Mouse (Mus musculus) yolk sac, embryonic 10.5 days (tissue): ENCODE results near the gene 4930402F06Rik.
A peak's percentile ranks its signal among the peaks of the same experiment; 100 is the strongest.

Experiments
- DNase-seq: peaks from one replicate; pipeline ENCODE4 v3.0.0-alpha.2; 2017; ENCODE audit warnings: low spot score

The 4930402F06Rik gene

DNA sequence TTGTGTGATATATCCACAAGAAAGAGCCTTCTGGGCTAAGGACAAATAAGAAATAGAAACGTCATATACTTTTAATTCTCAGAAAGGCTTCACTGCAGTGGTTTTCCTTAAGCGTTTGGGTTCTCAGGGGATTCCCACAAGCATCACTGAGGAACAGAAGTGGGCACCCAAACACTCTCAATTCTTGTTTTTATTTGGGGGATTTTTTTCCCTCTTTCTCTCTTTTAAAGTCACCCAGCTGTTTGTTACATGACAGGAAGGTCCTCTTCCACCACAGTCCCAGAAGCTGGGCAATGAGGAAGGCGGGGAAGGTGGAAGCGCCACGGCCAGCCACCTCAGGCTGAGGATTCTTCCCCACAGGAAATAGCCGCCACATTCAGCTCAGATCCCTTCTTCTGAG is 19.5 kb upstream of the 4930402F06Rik start:
- DNase-seq: no peak

GRCm38 (mm10) chr2:35412810-35413209 is 15.8 kb upstream of the 4930402F06Rik start:
- no peak for DNase-seq

DNA sequence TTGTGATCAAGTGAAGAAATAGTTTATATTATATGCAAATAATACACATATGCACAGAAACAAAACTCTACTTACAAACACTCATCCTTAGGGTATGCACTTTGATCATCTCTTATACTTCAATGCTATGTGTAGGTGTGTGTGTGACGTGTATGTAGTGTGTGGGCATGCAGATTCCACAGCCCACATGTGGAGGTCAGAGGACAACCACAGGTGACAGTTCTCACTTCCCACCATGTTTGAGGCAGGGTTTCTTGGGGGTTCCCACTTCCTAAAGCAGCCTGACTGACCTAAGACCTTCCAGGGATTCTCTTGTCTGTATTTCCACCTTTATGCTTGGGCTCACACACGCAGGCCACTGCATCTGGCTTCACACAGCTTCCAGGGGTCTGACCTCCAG is 15.3 kb upstream of the 4930402F06Rik start:
- DNase-seq: no peak

DNA sequence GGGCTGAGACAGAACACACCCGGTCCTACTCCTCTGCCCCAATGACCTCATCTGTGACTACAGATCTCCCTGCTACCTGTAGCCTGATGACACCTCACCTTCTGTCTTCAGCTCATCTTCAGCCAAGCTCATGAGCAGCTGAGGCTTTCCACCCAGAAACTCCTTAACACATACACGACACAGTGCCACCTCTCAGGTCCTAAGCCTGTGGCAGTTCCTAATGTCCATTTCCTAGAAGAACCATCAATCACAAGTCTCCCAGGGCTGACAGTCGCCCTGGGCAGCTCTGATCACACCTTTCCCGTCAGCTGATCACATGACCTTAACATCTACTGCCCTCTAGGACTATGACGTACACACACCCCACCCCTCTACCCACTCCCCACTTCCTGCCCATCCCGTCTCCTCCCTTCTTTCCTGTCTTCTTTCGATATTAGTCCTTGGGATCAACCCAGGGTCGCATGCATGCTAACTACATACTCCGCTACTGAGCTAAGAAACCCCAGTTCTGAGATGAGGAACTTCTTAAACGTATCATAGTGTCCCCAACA is 14.7 kb upstream of the 4930402F06Rik start:
- no peak for DNase-seq

DNA sequence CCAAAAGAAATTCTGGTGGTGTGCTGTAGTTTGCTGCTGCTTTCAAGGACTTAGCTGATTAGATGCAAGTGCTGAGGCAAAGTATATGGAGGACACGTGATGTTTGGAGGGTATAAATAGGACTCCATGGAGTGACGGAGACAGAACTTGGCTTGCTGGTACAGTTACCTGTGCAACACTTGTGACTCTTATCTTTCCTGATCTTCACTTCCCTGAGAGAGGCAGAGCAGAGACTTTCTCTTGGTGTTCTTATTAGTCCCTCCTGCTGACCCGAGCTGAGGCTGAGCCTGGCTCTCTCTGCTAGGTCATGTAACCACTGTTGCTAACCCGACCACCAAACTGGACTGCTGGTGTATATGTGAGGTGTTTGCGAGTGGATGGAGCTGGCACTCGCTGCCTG is 12.5 kb upstream of the 4930402F06Rik start:
- no peak for DNase-seq

- DNase-seq: no peak
Measured at GRCm38 (mm10) chr2:35408409-35409110, 11.6 kb upstream of the 4930402F06Rik start.

GRCm38 (mm10) chr2:35407878-35408277 is 10.9 kb upstream of the 4930402F06Rik start:
- no peak for DNase-seq

DNA sequence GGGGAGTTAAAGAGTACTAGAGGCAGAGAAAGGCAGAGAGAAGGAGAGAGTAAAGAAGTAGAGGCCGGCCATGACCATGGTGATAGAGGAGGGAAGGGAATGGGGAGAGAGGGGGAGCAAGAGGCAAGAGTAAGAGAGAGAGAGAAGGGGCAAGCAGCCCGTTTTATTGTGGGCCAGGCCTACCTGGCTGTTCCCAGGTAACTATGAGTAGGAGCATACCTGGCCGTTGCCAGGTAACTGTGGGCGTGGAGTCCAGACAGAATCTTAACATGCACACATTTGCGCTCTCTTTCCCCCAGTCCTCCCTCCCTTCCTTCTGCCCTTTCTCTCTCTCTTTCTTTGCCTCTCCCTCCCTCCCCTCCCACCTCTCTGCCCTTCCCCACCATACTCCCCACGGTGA is 10.3 kb upstream of the 4930402F06Rik start:
- DNase-seq: no peak

DNA sequence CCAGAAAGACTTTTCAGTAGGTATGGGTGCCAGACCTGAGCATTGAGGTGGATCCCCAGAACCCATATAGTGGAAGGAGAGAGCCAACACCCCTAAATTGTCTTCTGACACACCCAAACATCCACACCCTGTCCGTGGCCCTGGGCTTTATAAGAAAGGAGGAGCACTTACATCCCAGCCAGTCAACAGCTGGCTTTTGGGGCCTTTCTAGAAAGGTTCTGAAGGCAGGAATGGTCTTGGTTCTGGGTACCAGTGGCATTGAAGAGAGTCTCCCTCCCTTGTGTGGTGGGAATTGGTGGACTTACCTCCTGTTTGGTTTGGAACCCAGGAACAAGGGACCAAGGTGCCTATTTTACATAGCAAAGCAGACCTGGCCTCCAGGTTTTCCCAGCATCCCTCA is 9.6 kb upstream of the 4930402F06Rik start:
- DNase-seq: no peak

GRCm38 (mm10) chr2:35402391-35402790 is 5.4 kb upstream of the 4930402F06Rik start:
- no peak for DNase-seq

GRCm38 (mm10) chr2:35400739-35401138 is 3.8 kb upstream of the 4930402F06Rik start:
- no peak for DNase-seq

GRCm38 (mm10) chr2:35398184-35398828 is 1.3 kb upstream of the 4930402F06Rik start:
- DNase-seq: no peak

- peak; percentile 40 for DNase-seq
Measured at GRCm38 (mm10) chr2:35397590-35398173, 707 bp upstream of the 4930402F06Rik start.

DNA sequence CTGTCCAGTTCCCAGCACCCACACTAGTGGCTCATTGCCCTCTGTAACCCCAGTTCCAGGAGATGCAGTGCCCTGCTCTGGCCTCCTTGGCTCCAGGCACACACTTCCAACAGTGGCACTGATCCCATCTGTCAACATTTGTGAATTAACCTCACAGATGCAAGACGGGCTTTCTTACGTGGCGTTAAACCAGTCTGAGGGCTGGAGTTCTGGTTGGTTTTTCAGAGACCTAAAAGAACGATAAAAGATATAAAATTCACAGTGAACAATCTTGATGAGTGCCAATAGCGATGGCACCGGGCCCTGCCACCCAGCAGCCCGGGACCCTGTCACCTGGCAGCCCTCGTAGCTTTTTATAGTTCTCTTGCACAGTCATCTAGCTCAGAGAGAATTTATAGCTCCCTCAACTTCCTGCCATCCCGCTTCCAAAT is 11.5 kb downstream of the 4930402F06Rik start:
- DNase-seq: no peak

DNA sequence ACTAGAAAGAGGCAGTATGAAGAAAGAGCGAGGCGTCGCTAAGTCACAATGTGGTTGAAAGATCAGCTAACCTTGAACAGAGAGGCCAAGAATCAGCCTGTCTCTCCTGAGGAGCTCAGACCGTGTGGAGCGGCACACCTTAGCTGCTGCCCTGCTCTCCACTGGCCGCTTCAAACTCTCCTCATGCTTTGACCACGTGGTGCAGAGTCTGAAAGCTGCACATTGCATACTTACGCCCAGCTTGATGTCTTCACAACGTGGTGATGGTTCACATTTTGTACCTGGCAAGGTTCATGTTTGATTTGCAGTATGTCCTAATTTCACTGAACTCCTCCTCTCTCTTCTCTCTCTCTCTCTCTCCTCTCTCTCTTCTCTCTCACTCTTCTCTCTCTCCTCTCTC is 17.7 kb downstream of the 4930402F06Rik start:
- no peak for DNase-seq

- no peak for DNase-seq
Measured at GRCm38 (mm10) chr2:35377600-35377999, 19.4 kb downstream of the 4930402F06Rik start.

GRCm38 (mm10) chr2:35373003-35373402 is 24.0 kb downstream of the 4930402F06Rik start:
- DNase-seq: no peak

- no peak for DNase-seq
Measured at GRCm38 (mm10) chr2:35370686-35371085, 26.3 kb downstream of the 4930402F06Rik start.

- DNase-seq: no peak
Measured at GRCm38 (mm10) chr2:35367629-35368028, 29.3 kb downstream of the 4930402F06Rik start, which contains the start of gene 4930568D16Rik. TSS of gene 4930568D16Rik (minus strand) at chr2:35367729.

GRCm38 (mm10) chr2:35349184-35349583 is 47.8 kb downstream of the 4930402F06Rik start:
- no peak for DNase-seq

DNA sequence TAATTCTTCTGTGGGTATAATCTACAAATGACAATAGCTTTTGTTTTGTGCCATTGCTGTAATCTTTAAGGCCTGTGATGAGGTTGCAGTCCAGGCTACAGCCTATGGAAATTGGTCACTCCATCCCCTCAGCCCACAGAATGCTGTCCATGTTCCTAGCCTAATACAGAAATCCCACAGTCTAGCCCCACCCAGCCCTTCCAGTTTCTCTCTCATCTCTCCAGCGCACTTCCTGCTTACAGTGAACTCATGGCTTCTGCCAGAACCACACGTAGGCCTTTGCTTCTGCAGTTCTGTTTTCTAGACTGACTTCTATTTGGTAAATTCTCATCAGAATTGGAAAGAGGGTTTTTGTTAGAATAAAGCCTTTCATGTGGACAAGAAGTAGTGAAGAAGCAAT is 51.0 kb downstream of the 4930402F06Rik start:
- DNase-seq: no peak

DNA sequence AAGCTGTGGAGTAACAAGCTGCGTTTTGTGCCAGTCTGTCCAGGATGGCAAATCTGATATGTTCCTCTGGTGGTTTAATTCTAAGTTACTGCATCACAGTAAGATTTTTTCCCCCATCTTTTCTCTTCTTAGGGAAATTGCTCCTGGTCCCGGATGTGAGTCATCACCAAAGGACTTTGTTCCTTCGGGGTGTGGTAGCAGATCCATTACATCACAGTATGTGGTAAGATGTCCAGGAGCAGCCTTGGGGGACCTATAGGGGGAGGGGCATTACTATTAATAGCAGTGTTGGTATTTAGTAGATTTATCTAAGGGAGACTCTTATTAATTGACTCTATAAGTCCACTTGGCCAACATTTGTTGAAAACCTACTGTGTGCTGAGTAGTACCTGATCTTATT is 54.4 kb downstream of the 4930402F06Rik start:
- no peak for DNase-seq

GRCm38 (mm10) chr2:35338707-35339106 is 58.3 kb downstream of the 4930402F06Rik start:
- no peak for DNase-seq
